Mouse (Mus musculus) hindbrain, postnatal 0 days (tissue): ENCODE measurements around the gene Lamb1. TPM values are rescaled to one million over a fixed set of nuclear protein-coding genes. Genes with fewer than 3 reads are reported as not detected.

Source experiments
- ATAC-seq: fragments of 200-750 bp; cut with Nextera tagmentation; 2 replicates; pipeline ENCODE4 v1.8.0; 2017; ENCODE audit warnings: mild to moderate bottlenecking, moderate TSS enrichment, moderate library complexity
- DNase-seq: peaks from one replicate; pipeline ENCODE4 v3.0.0-alpha.2; 2015; ENCODE audit warnings: low spot score
- H3K27ac ChIP-seq: fragments of 300-500 bp; sonication (generic); 2 replicates; pipeline ENCODE4 v1.5.1; 2014; ENCODE audit warnings: mild to moderate bottlenecking
- H3K27me3 ChIP-seq: fragments of 300-500 bp; sonication (generic); 2 replicates; pipeline ENCODE4 v1.6.1; 2014; ENCODE audit warnings: low read length, mixed read lengths; ENCODE audit not compliant: insufficient read depth
- H3K36me3 ChIP-seq: fragments of 300-500 bp; sonication (generic); 2 replicates; pipeline ENCODE4 v1.6.1; 2014; ENCODE audit warnings: low read length, mixed read lengths; ENCODE audit not compliant: insufficient read depth
- H3K4me1 ChIP-seq: fragments of 300-500 bp; sonication (generic); 2 replicates; pipeline ENCODE4 v1.6.1; 2014; ENCODE audit warnings: antibody characterized with exemption, low read length, mixed read lengths; ENCODE audit not compliant: insufficient read depth
- H3K4me2 ChIP-seq: fragments of 300-500 bp; sonication (generic); 2 replicates; pipeline ENCODE4 v1.6.1; 2014; ENCODE audit warnings: low read depth, mild to moderate bottlenecking, low read length, moderate library complexity, mixed read lengths
- H3K4me3 ChIP-seq: fragments of 300-500 bp; sonication (generic); 2 replicates; pipeline ENCODE4 v1.5.1; 2014; ENCODE audit warnings: low read length
- H3K9ac ChIP-seq: fragments of 300-500 bp; sonication (generic); replicated peaks from 2 replicates; pipeline ENCODE4 v1.6.1; 2014; ENCODE audit warnings: mild to moderate bottlenecking, low read length, moderate library complexity, mixed read lengths
- H3K9me3 ChIP-seq: fragments of 300-500 bp; sonication (generic); 2 replicates; pipeline ENCODE4 v1.6.1; 2016; ENCODE audit warnings: low read length, mixed read lengths
- CTCF ChIP-seq: IDR thresholded peaks from 2 replicates; pipeline ENCODE4 v1.5.1; 2016; ENCODE audit warnings: antibody characterized with exemption, control low read depth, low read depth
- WGBS: fragments of 180-500 bp; shearing (Covaris S2); extraction: QIAGEN DNeasy Blood & Tissue Kit; methylation state at CpG from one replicate; pipeline ENCODE4 v1.1.7; 2014; 5-methylcytosine and 5-hydroxymethylcytosine counted together
- polyA plus RNA-seq: library from polyadenylated mRNA; unstranded; fragments of >200 nt; fragmentation: Nextera tagmentation; extraction: Ambion mirVana; gene quantifications from 2 replicates; pipeline ENCODE4 v1.2.1, GENCODE M21; 2015
- total RNA-seq: library from RNA; depleted of rRNA; stranded (reverse); fragments of >200 nt; gene quantifications from 2 replicates; pipeline ENCODE4 v1.2.3, GENCODE M21; 2014

Gene Lamb1
- total and polyA plus RNA-seq, 2 experiments from 2014 or later: 12.1 to 30.9 TPM

DNA sequence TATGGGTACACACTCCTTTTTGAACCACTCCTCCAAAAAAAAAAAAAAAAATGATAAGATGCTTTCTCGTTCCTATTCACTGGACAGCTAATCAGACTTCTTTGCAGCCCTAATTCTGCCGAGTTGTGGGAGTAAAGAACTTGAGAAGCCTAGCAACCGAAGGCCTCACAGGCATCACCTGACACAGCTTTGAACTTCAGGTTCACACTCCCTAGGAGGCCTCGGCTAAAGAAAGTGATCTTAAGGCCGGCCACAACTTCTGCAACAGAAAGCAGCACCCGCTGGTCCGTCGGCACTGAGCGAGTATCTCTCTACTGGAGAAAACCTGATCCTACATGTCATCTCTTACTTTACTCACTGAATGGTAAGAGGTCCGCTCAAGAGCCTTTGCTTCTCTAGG, 16.4 kb upstream of the Lamb1 start:
- Histone ChIP-seq H3K27me3 (no peaks in the 10 kb centered on the region), H3K36me3 (no peaks in the 10 kb centered on the region), H3K4me2 (no peak overlapping the region), H3K9me3 (no peaks in the 10 kb centered on the region), H3K27ac (no peak overlapping the region), H3K4me1 (no peaks in the 10 kb centered on the region), H3K4me3 (no peak overlapping the region), H3K9ac (no peak overlapping the region)
- 53% methylated on average over 10 of the region's 10 CpGs for WGBS
- DNase-seq (no peak), ATAC-seq (no peak)
- TF ChIP-seq CTCF: no peak

DNA sequence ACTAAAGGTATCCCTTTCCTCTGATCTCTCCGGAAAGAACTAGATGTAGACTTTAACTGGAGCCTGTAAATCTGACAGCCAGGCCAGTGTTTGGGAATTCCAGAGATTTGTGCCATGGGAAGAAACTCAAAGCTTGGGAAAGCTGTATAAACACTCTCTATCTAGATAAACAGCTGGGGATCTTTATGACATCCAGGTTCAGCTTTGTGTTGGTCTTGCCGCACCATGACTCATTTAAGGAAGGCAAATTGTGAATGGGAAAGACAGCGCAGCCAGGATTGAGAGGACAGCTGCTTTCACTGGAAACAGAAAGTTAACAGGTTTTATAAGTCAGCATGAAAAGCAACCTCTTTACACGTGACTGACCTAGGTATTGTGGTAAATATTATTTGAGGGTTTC, 12.8 kb upstream of the Lamb1 start:
- ATAC-seq: no peak
- H3K4me1 ChIP-seq: no peaks in the 10 kb centered on the region
- 85% methylated on average over 4 of the region's 4 CpGs for WGBS
- no peak overlapping the region for H3K9ac ChIP-seq
- H3K27me3 ChIP-seq: no peaks in the 10 kb centered on the region
- DNase-seq: no peak
- H3K36me3 ChIP-seq: no peaks in the 10 kb centered on the region
- H3K4me3 ChIP-seq: no peak overlapping the region
- no peak for TF ChIP-seq CTCF
- H3K4me2 ChIP-seq: no peak overlapping the region
- H3K27ac ChIP-seq: no peak overlapping the region
- no peaks in the 10 kb centered on the region for H3K9me3 ChIP-seq

DNA sequence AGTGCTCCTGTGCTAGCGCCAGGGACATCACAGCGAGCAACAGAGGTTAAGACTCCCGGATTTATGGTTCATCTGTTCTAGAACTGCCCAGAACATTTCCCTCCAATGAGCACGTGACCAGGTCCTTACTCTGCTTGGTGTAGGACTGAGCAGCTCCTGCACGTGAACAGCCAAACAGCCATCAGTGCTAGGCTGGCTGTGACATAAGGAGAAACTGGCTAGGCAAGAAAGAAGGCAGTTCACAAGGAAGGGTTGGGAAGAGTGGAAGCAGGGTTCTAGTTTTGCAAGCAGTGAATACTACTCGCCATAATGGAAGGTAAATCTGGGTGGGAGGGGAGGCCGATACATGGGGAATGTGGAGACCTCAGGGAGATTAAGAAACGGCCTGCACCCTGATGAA, 10.1 kb upstream of the Lamb1 start:
- TF ChIP-seq CTCF: no peak
- no peak overlapping the region for H3K4me2 ChIP-seq
- no peak for ATAC-seq

DNA sequence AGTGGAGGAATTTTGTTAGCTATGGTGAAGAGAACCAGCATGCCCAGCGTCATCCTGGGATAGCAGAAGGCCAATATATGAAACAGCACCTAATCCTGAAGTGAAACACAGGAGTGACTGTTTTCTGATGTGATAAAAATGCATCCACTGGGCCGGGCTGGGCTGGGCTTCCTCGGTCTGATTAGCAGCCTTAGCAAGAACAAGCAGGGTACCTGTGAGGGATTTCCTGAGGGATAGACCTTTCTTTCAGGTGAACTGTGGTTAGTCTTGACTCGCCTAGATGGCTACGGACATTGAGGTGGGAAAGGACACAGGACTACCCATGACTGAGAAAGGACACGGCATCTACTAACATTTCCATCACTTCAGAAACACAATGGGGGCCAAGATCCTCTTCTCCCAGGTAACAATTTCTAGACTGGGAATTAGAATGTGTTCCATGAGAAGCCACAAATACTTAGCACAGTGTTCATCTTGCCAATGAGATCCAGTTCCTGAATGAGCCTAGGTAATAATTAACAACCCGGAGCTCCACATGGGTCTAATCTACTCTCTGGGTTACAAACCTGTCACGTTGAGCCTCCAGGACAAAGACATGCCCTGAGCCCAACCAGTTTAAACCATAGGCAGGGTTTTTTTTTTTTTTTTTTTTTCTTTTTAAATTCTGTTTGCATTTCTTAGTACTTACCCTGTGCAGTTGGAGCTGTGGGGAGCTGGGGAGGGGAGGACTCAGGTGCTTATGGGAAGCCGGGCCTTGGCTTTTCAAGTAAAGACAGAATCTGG, 8.7 kb upstream of the Lamb1 start:
- H3K9ac ChIP-seq: no peak overlapping the region
- H3K27ac ChIP-seq: no peak overlapping the region
- H3K4me3 ChIP-seq: no peak overlapping the region
- no peaks in the 10 kb centered on the region for H3K36me3 ChIP-seq
- no peak for DNase-seq
- no peak for TF ChIP-seq CTCF
- no peaks in the 10 kb centered on the region for H3K4me1 ChIP-seq
- no peaks in the 10 kb centered on the region for H3K27me3 ChIP-seq
- no peak overlapping the region for H3K4me2 ChIP-seq
- no peak for ATAC-seq
- no peaks in the 10 kb centered on the region for H3K9me3 ChIP-seq
- WGBS: 81% methylated on average over 9 of the region's 9 CpGs

More for the DNA sequence above, 10.1 kb upstream of the Lamb1 start:
- 89% methylated on average over 8 of the region's 8 CpGs for WGBS
- DNase-seq: no peak
- H3K4me1 ChIP-seq: no peaks in the 10 kb centered on the region
- H3K9ac ChIP-seq: no peak overlapping the region
- H3K36me3 ChIP-seq: no peaks in the 10 kb centered on the region
- no peak overlapping the region for H3K4me3 ChIP-seq
- no peak overlapping the region for H3K27ac ChIP-seq
- no peaks in the 10 kb centered on the region for H3K27me3 ChIP-seq
- no peaks in the 10 kb centered on the region for H3K9me3 ChIP-seq

DNA sequence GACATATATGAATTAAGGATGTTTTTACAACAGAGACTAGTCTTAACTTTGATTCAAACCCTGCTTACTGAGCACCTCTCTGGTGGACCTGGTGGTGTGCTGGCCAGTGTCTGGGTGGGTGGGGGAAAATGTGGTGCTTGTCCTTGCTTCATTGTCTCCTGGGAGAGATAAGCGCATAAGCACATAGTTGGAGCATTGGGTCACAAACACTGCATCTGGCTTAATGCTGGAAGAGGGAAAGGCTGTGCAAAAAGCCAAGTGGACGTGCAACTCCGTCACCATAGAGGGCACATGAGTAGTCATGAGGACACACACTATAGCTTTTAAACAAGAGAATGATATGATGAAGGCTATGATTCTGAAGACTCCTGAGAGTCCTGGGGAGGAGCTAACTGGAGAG, 3.2 kb upstream of the Lamb1 start:
- DNase-seq: no peak
- Histone ChIP-seq H3K4me2 (no peak overlapping the region), H3K36me3 (no peaks in the 10 kb centered on the region), H3K9me3 (no peaks in the 10 kb centered on the region), H3K27ac (no peak overlapping the region), H3K9ac (no peak overlapping the region), H3K4me3 (no peak overlapping the region), H3K4me1 (no peaks in the 10 kb centered on the region), H3K27me3 (peaks cover 13% of the 10 kb centered on the region; the same call in 1 of the 2 replicates)
- no peak for TF ChIP-seq CTCF
- WGBS: 85% methylated on average over 3 of the region's 3 CpGs
- ATAC-seq: no peak

- no peak overlapping the region for H3K4me3 ChIP-seq
- WGBS: 33% methylated on average over 7 of the region's 7 CpGs
- DNase-seq: no peak
- no peak overlapping the region for H3K4me2 ChIP-seq
- ATAC-seq: no peak
- no peak for TF ChIP-seq CTCF
- no peak overlapping the region for H3K27ac ChIP-seq
- H3K36me3 ChIP-seq: no peaks in the 10 kb centered on the region
- no peaks in the 10 kb centered on the region for H3K9me3 ChIP-seq
- H3K27me3 ChIP-seq: peaks cover 14% of the 10 kb centered on the region; the same call in 1 of the 2 replicates
- H3K4me1 ChIP-seq: no peaks in the 10 kb centered on the region; the same call in 1 of the 2 replicates
- H3K9ac ChIP-seq: no peak overlapping the region
Observed at GRCm38 (mm10) chr12:31263921-31264320, 1.1 kb upstream of the Lamb1 start.
